Mouse (Mus musculus) ES-CJ7 (cell line): Measurements from ENCODE around the gene Peli2.
A peak's percentile ranks its signal among the peaks of the same experiment; 100 is the strongest.
"Not testable (repeated sequence)": the region's sequence is repeated elsewhere in the genome, so short reads cannot be mapped to it uniquely, and the experiment has no call there.

ENCODE experiments used
- DNase-seq: peaks from one replicate; pipeline ENCODE4 v3.0.0; 2011; ENCODE audit warnings: low read depth, low spot score

Gene Peli2

DNA sequence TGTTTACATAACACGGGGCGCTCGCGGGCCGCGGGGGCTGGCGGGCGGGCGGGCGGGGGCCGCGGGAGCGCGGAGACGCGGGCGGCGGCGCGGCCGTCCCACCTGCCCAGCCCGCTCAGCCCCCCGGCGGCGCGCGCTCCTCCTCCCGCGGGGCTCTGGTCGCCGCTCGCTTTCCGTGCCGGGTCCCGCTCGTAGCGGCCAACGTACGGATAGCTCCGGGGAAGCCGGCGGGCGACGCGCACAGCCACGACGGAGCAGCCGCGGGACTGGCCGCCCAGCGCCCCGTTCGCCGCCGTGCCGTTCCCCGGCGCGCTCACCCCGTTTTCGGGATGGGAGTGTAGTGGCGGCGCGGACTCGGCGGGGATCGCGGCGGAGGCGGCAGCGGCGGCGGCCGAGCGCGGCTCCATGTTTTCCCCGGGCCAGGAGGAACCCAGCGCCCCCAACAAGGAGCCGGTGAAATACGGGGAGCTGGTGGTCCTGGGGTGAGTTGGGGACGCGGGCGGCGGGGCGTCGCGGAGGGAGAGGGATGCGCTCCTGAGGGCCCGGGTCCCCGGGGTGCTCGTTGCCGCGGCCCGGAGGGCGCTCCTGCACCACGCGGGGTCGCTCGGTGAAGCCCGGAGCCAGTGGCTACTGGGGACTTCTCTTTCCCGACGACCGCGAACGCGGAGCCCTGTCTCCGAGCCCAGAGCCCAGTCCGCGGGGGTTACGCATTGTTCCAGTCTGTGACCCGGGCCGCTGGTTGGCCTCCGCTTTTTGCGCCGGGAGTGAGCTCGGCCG lies at the start of gene Peli2:
Gene Peli2, plus strand, starts transcription at position 72 of the 777 bp plus-strand sequence.
- peak; percentile 26 for DNase-seq

DNA sequence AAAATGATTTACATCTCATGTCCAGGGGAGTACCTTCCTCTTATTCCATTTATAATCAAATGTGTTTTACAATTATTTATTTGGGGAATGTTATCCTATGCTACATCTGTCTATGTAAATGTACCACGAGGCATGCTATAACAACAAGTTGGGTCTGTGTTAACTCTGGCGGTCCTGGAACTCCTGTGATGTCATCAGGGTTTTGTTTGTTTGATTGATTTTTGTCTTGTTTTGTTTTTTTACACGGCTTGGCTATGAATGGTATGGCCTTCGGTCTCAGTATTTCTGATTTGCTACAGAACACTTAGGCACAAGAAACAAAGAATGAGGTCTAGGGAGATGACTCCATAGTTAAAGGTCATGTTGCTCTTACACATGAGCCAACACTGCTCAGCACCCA lies 48.5 kb upstream of the Peli2 start:
- DNase-seq, result no peak

DNA sequence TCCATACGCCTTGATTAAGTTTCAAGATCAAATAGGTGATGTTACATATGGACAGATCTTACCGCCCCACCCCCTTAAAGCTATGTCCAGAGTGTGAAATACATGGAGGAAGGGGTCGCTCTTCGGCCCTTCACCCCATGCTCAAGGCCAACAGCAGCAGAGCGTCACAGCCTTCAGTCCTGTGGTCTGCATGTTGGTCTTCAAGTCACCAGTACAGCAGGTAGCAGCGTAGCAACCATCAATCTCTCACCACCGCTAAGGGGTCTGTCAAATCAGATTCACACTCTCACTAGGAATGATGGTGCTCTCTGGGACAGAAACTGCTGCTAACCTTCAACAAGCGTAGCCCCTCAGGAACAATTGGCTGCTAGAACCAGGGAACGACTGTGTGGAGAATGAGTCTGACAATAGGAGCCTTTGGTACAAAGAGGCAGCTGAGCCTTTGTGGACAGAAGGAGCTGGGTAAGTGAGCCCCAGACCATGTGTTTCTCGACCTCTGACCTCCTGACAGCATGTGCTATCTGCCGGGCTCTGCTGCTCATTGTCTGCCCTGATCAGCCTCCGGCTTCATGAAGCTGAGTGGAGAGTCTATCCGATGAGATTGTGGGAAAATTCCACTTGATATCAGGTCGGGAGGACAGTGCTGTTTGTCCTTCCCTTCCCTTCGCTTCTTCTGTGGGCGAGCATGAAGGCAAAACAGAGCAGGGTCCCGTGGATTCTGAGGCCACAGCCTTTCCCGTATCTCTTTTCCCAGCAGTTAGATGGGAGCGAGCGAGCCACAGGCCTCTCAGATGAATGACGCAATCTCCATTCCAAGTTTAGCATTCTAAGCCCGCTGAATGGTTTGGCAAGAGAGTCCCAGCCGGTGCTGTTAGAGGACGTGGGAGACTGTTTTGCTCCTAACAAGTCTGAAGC lies 47.1 kb upstream of the Peli2 start:
- DNase-seq, result no peak

DNA sequence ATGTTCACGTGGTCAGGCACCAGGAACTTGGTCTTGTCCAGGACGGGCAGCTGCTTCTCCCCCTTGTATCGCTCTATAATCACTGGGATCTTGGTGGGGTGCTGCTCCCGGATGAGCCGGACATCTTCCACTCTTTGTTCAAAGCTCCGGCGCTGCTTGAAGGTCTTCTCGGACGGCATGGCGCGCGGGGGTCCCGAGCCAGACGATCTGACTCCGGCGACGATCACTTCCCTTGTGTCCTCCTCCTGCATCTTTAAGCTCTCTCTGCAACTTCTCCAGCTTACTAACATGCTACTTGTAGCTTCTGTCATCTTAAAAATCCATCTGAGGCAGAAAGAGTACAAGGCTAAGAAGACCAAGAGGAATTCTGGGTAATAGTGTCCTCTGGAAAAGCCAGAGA lies 41.0 kb upstream of the Peli2 start:
- not testable (repeated sequence) for DNase-seq

DNA sequence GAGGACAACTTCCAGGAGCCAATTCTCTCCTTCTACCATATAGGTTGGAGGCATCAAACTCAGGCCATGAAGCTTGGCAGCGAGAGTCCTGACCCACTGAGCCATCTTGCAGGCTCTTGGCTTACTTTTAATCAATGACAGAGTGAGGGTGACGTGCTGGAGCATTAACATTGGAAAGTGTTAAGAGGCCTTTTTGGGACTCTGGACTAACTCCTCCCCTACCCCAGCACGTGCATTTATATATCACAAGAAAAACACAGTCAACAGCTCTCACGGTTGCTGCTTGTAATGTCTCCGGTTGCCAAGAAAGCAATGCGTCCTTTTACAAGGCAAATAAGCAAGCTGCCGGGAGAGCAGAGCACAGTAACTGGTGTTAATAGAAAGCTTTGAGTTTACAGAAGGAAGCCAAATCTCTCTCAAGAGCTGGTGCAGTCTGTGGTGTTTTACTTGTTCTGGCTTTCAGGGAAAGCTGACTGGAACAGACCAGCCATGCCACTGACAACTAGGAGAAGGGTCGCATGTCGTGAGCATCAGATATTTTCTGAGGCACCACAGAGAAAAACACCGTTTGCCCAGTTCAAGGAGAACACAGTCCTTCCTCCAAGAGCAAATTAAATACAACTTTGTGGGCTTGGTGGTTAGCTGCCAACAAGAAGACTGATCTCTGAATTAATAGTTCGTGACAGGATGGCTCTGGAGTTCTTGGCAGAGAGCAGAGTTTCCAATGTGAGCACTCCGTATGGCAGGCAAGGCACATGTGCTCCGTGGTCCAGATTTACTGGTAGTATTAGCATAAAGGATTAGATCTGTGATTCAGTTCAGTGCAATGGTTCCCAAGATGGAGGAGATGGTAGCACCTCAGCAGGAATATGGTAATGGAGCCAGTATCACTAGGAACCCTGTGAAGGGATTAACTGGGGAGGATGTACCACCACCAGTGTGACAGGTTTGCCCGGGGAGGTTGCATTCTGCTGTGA lies 36.5 kb upstream of the Peli2 start:
- DNase-seq, result no peak

DNA sequence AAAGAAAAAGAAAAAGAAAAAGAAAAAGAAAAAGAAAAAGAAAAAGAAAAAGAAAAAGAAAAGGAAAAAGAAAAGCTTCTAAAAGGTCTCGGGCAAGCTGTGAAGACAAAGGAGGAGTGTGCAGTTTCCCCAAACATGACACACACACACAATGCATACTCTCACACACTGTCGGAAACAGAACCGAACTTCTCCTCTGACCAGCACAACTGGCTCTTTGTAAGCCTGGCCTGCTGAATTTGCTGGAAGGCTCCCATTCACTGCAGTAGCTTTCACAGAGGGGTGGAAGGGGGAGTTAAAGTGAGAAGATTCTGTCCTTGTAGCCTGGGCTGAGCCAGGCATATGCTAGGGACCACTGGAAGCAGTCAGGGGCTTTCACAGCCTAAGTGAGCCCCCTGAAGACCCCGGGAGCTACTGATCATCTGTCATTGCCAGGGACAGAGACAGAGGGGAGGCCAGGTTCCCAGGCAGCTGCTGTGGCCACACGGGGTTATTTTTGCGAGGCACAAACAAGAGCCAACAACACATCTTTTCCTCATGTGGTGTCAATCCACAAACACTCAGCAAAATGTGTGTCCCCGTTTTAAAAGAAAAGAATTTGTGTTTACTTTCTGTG lies 33.8 kb upstream of the Peli2 start:
- no peak for DNase-seq

DNA sequence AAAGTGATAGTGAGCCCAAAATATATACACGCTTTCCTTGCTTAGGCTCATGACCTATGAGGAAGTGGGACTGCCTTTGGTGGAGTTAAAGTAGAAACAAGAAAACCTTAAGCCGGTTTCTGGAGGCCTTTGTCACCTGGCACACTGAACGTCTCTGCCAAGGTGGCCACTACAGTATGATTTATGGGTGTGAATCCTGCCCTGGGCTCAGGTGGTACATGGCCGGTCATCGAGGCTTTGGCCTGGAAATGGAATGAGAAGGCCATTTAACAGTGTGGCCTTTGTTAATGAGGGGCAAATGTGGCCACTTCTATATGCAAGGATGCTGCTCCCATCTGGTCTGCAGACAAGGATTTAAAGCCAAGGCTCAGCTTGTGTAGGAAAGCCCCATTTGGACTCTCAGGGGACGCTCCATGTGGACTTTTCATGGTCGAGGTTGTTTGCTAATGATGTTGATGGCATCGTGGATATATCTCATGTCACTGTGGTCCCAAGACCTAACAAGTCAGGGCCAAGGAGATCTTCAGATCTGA lies 33.3 kb upstream of the Peli2 start:
- no peak for DNase-seq

DNA sequence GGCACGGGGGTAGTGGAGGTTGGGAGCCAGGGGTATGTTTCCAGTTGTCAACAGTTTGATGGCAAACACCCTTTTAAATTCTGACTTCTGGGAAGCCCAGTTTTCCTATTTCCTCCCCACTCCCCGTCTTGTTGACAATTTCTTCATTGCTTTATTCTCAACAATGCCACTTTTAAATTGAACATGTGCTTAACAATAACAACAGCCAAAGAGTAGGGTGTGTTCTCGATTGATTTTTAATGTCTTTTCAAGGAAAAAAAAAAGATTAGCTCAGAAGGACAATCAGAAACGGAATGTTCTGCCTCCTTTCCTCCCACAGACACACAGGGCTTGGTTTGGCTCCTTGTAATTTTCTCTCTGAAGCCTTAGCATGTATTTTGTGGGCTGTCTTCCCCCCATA lies 30.2 kb upstream of the Peli2 start:
- DNase-seq, result no peak

DNA sequence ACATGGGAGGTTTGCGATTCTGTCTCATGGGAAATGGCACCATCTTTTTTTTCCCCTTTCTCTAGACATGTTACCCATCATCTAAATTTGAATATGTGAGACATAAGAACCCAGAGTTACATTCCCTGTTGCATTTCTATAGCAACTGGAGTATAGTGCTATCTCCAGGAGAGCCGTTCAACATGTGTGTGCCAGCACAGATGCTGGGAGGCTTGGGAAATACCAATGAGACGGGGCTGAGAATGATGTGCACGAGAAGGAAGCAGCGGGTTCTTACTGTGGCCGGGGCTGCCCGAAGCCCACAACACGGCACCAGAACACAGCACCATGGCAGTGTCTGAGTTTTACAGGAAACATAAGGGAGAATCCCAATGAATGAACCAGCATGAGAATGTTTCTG lies 29.5 kb upstream of the Peli2 start:
- no peak for DNase-seq

DNA sequence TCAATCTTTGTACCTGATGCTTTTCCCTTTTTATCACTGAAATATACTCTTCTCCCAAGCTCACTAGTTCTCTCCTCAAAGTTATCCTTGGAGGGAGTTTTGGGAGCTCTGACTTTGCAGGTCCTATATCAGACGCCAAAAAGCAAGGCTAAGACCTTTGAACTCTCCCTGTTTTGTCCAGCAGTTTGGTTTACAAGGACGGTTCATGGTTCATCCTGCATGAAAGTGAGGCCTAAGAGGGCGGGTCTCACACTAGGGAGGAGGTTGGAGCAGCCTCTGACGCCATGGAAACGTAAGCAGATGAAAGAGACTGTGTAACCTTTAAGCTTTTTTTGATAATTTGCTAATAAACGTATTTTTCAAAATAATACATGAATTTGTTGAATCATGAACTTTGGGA lies 22.4 kb upstream of the Peli2 start:
- no peak for DNase-seq

DNA sequence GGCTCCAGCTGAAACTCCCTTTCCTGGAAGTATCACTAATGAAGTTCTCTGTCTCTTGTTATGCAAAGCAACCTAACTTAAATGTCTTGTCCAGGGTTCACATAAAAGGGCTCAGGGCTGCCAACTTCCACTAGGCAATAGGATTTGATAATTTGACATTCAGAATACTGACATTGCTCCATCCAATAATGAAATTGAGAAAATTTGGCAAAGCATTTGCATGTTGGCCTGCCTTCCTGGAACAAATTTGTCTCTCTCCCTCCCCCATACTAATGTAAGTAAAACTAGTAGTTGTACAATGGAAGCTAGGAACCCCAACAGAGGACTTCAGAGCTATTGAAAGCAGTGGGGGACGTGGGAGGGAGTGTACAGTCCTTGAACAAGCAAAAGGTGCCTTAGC lies 21.3 kb upstream of the Peli2 start:
- DNase-seq, result peak; percentile 50

DNA sequence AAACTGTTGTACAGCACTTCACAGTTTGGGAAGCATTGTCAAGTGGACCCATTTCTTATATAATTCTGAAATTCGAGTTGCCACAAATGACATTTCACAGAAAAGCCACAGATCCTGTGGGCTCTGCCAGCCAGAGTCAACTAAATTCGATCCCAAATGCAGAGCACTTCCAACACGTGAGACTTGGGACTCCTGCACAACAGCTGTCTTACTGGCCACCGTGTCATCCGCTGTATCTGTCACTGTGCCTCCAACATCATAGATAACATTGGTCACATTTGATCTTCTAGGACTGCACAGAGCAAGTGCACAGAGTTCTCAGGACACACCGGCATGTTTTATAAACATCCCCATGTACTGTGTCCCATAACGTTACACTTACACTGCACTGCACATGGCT lies 14.2 kb upstream of the Peli2 start:
- DNase-seq, result no peak

DNA sequence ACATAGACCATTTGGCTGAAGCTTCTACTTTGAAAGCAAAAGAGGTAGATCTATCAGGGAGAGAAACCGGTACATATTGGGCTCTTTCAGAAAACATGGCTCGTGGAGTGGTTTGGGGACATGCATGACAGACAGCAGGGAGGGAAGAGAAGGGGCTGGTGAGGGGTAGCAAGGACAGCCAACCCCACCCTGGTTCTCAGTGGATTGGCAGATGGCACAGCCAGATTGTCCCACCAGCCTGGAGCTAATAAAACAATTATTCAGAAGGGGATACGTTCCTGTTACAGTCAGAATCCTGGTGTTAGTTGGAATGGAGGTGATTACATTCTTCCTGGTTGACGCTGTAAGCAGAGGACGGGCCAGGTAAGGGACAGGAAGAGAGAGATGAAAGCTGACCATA lies 2.6 kb upstream of the Peli2 start:
- DNase-seq, result no peak

DNA sequence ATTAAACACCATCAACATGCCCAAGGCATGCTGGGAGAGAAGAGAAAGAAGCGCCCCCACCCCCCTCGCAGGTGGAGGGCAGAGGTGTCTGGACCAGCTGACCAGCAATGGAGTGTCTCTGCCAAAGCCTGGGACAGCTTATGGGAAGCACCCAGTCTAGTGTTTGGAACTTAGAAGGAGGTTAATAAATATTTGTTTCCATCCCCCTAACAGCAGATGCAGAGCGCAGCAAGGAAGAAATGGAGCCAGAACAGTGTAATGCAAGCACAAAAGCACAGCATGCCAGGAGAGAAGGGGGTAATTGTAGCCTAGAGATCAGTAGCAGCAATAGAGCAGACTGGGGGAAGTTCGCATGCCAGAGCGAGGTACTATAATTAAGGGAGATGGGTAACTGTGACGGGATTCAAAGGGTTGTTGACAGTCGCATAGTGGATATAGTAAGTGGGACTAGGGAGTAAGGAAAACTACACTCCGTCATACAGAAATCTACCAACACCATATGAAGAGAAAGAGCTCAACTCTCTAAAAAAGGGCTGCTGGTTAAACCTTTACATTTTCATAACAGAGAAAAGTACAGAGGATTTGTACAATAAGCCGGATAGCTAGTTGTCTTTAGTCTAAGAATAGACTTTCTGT lies 1.5 kb upstream of the Peli2 start:
- DNase-seq, result peak; percentile 7

DNA sequence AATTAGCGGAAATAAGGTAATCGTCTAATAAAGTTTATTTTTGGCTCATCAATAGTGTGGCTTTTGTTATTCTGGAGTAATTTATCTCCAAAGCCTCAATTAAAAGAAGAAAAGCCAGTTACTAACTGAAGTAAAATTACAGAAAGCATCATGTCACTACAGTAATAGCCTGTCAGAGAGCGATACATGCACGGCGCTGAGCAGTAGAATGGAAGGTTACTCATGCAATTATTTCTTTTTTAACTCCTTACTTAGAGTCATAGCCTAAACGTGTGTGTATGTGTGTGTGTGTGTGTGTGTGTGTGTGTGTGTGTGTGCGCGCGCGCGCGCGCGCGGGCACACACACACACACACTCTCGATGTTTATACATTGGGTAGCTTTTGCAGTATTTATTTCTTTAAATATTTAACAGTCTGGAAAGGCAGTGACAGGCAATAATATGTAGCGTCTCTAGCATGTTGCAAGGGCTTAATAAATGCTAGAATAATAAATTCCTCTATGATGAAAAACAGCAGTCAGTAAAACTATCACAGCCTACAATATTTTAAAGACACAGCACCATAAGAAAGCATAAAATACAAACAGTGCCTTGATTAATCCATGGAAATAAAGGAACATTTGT lies 864 bp upstream of the Peli2 start:
- DNase-seq, result no peak

DNA sequence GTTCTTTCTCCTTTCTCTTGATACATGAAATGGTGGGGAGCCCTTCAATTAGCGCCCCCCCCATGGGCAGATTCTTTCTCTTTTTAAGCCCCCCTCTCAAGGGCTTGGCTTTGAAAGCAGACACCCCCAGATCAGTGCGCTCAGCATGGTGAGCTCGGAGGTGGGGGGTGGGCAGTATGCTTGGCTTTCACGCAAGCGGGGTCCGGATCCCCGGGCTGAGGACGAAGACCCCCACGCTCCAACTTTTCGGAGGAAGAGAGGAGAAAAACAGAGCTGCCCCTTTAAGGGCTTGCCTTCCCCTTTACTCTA lies 226 bp upstream of the Peli2 start:
- no peak for DNase-seq

DNA sequence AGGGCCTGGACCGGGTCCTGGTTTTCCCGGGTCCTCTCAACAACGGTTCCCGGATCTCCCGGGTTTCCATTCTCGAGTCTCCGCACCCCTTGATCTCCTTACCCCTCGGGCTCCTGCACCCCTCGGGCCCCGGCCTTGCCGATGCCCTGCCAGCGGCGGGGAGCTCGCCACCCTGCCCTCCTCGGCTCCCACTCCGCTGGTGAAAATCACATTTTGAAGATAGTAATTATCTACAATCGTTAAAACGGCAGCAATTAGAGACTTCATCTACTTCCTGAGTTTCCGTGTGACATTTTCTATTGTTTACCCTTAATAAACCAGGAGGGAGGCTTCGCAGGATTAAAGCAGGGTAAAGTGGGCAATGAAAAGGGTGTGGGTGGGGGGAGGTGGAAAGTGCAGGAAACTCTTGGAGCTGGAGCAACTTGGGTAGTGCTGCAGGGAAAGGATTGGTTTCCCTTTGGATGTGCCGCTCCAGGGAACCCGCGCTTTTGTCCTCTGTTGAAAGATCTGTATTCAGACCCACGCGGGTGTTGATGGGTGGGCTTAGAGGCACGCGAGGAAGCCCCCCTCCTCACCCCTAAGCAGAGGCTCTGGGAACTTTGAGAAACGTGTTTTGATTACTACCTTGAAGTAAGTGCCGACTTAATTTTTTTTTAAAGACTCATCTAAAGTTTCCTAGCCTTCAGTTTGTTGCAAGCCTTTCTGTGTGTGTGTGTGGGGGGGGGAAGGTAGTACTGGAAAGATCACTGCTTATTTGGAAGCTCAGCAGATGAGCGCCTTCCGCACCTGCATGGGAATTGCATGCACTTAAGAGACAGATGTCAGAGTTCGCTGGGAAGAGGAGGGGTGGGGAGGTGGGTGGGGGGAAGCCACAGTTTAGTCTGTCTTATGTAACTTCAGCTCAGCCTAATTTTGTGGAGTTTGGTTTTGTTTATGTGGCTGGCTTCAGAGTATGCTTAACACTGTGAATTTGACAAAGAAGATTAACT lies 1.2 kb downstream of the Peli2 start:
- DNase-seq, result peak; percentile 56

DNA sequence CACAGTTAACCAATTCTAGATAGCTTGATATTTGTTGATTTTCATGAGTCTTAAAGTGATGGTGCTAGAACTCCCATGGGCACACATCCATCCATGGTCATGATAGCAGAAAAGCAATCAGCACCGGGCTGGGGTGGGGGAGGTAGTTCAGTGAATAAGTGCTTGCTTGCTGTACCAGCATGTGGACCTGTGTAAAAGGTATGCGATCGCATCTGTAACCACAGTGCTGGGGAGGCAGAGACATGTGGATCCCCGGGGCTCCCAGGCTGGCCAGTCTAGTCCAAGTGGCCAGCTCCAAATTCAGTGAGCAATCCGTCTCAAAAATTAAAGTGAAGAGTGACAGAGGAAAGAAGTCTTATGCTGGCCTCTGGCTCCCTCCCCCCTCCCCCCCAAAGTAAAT lies 3.4 kb downstream of the Peli2 start:
- no peak for DNase-seq

DNA sequence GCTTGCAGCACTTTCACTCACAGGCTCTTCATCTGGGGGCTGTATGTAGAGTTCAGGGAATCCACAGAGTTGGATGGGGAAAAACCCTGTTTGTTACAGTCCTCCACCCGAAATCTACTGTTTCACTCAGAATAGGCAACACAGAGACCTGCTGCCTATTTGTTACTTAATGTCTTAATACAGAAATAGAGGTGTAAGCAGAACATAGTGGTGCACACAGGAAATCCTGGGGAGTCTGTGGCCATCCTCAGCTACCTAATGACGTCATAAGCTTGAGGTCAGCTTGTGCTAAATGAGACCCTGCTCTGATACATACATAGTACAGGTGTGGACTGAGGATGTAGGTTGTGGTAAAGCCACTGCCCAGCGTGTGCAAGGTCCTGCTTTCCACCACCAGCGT lies 4.2 kb downstream of the Peli2 start:
- no peak for DNase-seq
